Mouse (Mus musculus): Measurements from ENCODE around the gene Anapc1. TPM values are rescaled to one million over a fixed set of nuclear protein-coding genes. Genes with fewer than 3 reads are reported as not detected.

Anapc1 gene
- polyA plus RNA-seq, 1 experiment from 2014 or later: 86.0 TPM

DNA sequence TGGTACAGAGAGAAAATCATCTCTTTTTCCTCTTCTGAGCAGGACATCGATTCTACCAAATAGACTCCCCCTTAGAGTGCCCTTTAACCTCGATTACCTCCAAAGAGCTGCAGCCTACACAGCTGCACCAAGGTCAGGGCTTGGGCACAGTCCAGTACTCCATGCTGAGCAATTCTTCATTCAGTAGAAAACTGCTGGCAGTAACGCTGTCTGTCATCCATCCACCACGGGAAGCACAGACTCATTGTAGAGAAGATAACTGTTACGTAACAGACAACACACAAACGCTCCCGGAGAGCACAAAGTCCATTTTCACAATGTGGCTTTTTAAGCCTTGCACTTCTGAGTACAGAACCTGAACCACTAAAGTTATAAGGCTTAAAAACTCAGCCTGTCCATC lies 74.9 kb downstream of the Anapc1 start:
- Histone ChIP-seq H3K27me3 (ENCODE audit: control insufficient read depth, insufficient read depth, low read length) (no peaks in the 10 kb centered on the region), H3K36me3 (ENCODE audit: control insufficient read depth, insufficient read depth, low read length) (peaks cover 60% of the 10 kb centered on the region), H3K9me3 (ENCODE audit: control insufficient read depth, low read depth, low read length) (no peaks in the 10 kb centered on the region), H3K27ac (ENCODE audit: low read length) (no peak overlapping the region), H3K4me1 (ENCODE audit: control insufficient read depth, insufficient read depth, low read length) (no peaks in the 10 kb centered on the region), H3K4me3 (ENCODE audit: low read depth, low read length) (no peak overlapping the region), H3K4me2 (replicated peaks; ENCODE audit: low read depth, low read length) (no peak overlapping the region), H3K9ac (replicated peaks; ENCODE audit: low read depth, low read length) (no peak overlapping the region)
- 93% methylated on average over 7 of the region's 7 CpGs for whole genome bisulfite sequencing
- ATAC-seq (ENCODE audit: insufficient number of reproducible peaks, insufficient read depth, low FRiP score, low read depth): no peak

DNA sequence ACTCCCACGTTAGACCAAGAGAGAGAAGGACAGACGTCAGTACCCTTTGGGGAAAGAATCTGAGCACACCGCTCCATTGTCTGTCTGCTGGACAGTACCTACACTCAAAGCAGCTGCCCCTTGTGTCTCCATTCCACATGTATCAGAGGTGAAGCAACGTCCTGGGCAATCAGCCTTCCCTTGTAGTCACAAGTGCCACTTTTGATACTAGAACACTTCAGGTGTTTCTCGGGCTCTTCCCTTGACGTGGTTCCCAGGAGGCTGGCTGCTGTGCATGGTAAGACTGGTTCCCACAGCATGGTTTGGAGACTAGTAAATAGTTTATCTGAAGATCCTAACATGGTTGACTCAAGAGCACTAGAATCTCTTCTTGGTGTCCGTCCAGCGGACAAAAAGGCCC lies 76.0 kb downstream of the Anapc1 start:
- Histone ChIP-seq H3K4me3 (ENCODE audit: low read depth, low read length) (no peak overlapping the region), H3K4me2 (replicated peaks; ENCODE audit: low read depth, low read length) (no peak overlapping the region), H3K9me3 (ENCODE audit: control insufficient read depth, low read depth, low read length) (peaks cover 4% of the 10 kb centered on the region; the same call in 1 of the 2 replicates), H3K9ac (replicated peaks; ENCODE audit: low read depth, low read length) (no peak overlapping the region), H3K36me3 (ENCODE audit: control insufficient read depth, insufficient read depth, low read length) (peaks cover 50% of the 10 kb centered on the region), H3K27me3 (ENCODE audit: control insufficient read depth, insufficient read depth, low read length) (no peaks in the 10 kb centered on the region), H3K27ac (ENCODE audit: low read length) (no peak overlapping the region), H3K4me1 (ENCODE audit: control insufficient read depth, insufficient read depth, low read length) (no peaks in the 10 kb centered on the region)
- 95% methylated on average over 8 of the region's 8 CpGs for WGBS
- no peak for ATAC-seq (ENCODE audit: insufficient number of reproducible peaks, insufficient read depth, low FRiP score, low read depth)

DNA sequence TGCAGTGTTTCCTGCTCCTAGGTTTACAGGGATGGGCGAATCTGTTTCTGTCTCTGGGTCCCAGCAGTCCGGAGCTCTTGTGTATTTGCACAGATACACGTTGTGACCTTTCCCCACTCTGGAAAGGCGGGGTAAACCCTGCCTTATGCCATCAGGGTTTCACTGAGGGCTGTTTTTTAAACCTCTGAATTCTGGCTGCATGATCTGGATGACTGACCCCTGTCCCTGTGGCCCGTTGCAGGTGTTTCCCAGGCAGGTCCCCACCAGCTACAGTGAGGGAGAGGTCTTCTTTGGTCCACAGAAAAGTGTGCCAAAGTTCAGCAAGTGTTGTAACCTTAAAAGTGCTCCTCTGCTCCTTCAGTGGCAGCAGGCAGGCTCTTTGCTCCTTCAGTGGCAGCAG lies 77.9 kb downstream of the Anapc1 start:
- Histone ChIP-seq H3K4me3 (ENCODE audit: low read depth, low read length) (no peak overlapping the region), H3K36me3 (ENCODE audit: control insufficient read depth, insufficient read depth, low read length) (peaks cover 36% of the 10 kb centered on the region), H3K27ac (ENCODE audit: low read length) (no peak overlapping the region), H3K9me3 (ENCODE audit: control insufficient read depth, low read depth, low read length) (peaks cover 4% of the 10 kb centered on the region; the same call in 1 of the 2 replicates), H3K27me3 (ENCODE audit: control insufficient read depth, insufficient read depth, low read length) (no peaks in the 10 kb centered on the region), H3K9ac (replicated peaks; ENCODE audit: low read depth, low read length) (no peak overlapping the region), H3K4me2 (replicated peaks; ENCODE audit: low read depth, low read length) (no peak overlapping the region), H3K4me1 (ENCODE audit: control insufficient read depth, insufficient read depth, low read length) (no peaks in the 10 kb centered on the region)
- ATAC-seq (ENCODE audit: insufficient number of reproducible peaks, insufficient read depth, low FRiP score, low read depth): no peak
- WGBS: 71% methylated on average over 5 of the region's 5 CpGs

DNA sequence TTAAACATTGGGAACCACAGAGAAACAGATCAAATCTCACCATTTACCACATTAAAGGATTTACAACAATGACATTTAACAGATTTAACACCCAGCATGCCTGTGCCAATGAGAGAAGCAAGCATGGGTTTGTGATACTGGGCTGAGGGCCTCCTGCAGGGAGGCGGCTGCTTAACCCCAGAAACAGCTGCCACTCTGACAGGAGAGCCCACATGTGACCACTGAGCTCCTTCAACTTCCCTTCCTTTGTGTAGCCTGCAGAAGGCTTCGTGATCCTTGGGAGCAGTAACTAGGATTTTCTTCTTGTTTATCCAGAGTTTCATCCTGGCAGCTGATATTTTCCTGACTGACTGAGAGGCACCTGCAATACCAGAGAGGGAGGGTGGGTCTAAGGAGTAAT lies 85.7 kb downstream of the Anapc1 start:
- H3K36me3 ChIP-seq (ENCODE audit: control insufficient read depth, insufficient read depth, low read length): no peaks in the 10 kb centered on the region
- H3K9ac ChIP-seq (replicated peaks; ENCODE audit: low read depth, low read length): no peak overlapping the region
- 23% methylated on average over 2 of the region's 2 CpGs for WGBS

DNA sequence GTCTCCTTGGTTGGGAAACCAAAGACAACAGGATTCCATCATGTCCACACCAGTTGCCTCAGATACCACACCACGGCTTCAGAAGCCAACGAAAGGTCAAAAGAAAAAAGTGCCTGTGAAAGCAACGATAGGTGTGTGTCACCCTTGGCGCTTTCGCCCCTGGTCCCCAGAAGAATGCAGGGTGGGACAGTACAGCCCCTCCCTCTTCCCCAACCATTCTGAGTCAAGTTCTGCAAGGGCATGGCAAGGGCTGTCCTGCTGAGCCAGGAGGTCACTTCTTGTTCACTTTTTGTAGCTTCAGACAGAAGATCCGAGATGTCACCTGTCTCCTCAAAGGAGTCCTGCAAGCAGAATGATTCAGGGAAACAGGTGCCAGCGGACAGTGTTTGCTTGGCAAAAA lies 94.9 kb downstream of the Anapc1 start:
- Histone ChIP-seq H3K36me3 (ENCODE audit: control insufficient read depth, insufficient read depth, low read length) (no peaks in the 10 kb centered on the region), H3K27me3 (ENCODE audit: control insufficient read depth, insufficient read depth, low read length) (no peaks in the 10 kb centered on the region), H3K9me3 (ENCODE audit: control insufficient read depth, low read depth, low read length) (no peaks in the 10 kb centered on the region), H3K4me1 (ENCODE audit: control insufficient read depth, insufficient read depth, low read length) (no peaks in the 10 kb centered on the region), H3K27ac (ENCODE audit: low read length) (no peak overlapping the region), H3K9ac (replicated peaks; ENCODE audit: low read depth, low read length) (no peak overlapping the region), H3K4me2 (replicated peaks; ENCODE audit: low read depth, low read length) (no peak overlapping the region), H3K4me3 (ENCODE audit: low read depth, low read length) (no peak overlapping the region)
- 87% methylated on average over 7 of the region's 7 CpGs for WGBS
- ATAC-seq (ENCODE audit: insufficient number of reproducible peaks, insufficient read depth, low FRiP score, low read depth): no peak

More for the DNA sequence above, 85.7 kb downstream of the Anapc1 start:
- H3K4me3 ChIP-seq (ENCODE audit: low read depth, low read length): no peak overlapping the region
- H3K4me2 ChIP-seq (replicated peaks; ENCODE audit: low read depth, low read length): no peak overlapping the region
- H3K9me3 ChIP-seq (ENCODE audit: control insufficient read depth, low read depth, low read length): no peaks in the 10 kb centered on the region
- ATAC-seq (ENCODE audit: insufficient number of reproducible peaks, insufficient read depth, low FRiP score, low read depth): no peak
- H3K27ac ChIP-seq (ENCODE audit: low read length): no peak overlapping the region
- no peaks in the 10 kb centered on the region for H3K4me1 ChIP-seq (ENCODE audit: control insufficient read depth, insufficient read depth, low read length)
- H3K27me3 ChIP-seq (ENCODE audit: control insufficient read depth, insufficient read depth, low read length): no peaks in the 10 kb centered on the region

DNA sequence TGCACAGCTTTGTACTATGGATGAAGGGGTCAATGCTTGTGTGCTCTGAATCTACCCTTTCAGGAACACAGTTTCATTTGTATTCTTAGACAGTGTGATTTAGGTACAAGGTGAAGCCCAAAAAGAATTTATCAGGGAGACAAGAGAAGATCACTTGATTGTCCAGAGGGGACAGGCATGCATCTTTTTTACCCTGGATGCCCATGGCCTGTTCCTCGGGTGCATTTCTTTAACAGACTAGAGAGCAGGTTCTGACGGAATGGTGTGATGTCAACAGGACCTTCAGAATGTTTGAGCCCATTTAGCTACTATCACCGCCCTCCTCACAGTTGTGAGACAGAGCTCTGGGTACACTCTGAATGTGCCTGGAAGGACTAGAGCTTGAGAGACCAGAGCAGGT lies 96.3 kb downstream of the Anapc1 start, which contains the start of gene Spdye4c:
TSS of gene Spdye4c (plus strand) at position 301 of the 400 bp plus-strand sequence.
- Histone ChIP-seq H3K4me1 (ENCODE audit: control insufficient read depth, insufficient read depth, low read length) (no peaks in the 10 kb centered on the region), H3K27ac (ENCODE audit: low read length) (no peak within 1 kb of the TSS), H3K4me2 (replicated peaks; ENCODE audit: low read depth, low read length) (no peak within 1 kb of the TSS), H3K36me3 (ENCODE audit: control insufficient read depth, insufficient read depth, low read length) (no peaks in the 10 kb centered on the region), H3K9me3 (ENCODE audit: control insufficient read depth, low read depth, low read length) (no peaks in the 10 kb centered on the region), H3K27me3 (ENCODE audit: control insufficient read depth, insufficient read depth, low read length) (no peaks in the 10 kb centered on the region), H3K9ac (replicated peaks; ENCODE audit: low read depth, low read length) (no peak within 1 kb of the TSS), H3K4me3 (ENCODE audit: low read depth, low read length) (no peak within 1 kb of the TSS)
- 86% methylated on average over 3 of the region's 3 CpGs for WGBS
- no peak for ATAC-seq (ENCODE audit: insufficient number of reproducible peaks, insufficient read depth, low FRiP score, low read depth)

DNA sequence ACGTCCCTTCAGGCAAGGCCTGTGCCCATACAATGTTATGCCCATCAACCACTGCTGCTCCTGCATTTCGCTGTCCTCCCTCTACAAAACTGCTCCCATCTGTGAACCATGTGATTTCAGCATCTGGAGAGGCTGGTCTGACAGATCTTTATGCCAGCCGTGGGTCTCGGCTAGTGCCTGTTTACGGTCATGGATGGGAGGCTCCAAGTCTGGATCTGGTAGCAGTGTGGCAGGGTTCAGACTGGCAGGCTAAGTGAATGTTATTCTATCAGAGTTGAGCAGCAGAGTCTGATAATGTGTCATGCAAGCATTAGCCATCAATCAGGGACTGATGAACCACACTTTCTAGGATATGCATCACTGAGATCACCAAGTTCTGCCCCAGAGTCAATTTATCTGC lies 104.3 kb downstream of the Anapc1 start:
- no peak for ATAC-seq (ENCODE audit: insufficient number of reproducible peaks, insufficient read depth, low FRiP score, low read depth)

DNA sequence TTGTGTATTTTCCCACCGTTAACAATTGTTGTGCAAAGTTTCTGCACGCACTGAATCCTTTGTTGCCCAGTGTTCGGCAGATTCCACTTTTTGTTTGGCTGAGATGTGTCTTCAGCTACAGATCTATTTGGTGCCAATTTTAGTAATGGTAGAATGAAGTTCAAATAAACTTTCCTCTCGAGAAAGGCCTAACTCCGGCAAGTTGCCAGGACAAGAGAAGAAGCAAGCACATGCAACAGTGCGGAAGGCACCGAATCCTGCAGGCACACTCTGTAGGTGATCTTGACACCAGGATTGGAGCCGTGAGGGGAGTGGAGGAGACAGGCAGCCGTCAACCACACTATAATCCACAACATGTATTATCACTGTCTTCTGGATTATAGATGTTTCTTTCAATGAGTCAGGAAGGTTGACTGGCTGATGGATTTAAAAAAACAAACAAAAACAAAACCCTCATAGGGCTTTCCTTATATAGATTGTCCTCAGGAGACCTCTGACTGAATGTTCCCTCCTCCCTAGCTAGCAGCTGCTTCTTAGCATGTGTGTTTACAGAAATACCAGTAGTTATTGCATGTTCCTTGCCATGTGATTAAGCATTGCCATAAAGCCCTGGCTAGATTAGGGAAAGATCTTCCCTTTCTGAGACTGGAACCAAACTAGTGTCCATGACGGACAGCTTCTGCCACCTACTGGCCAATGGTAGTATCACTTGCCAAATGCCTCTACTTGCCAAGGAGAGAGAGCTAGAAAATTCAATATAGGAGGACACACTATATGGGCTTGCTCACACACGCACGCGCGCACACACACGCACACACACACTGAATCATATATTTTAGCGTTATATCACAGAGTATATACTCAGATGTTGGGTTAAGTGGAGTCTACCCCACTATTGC lies 114.2 kb downstream of the Anapc1 start:
- no peak overlapping the region for H3K27ac ChIP-seq (ENCODE audit: low read length)
- no peak overlapping the region for H3K4me3 ChIP-seq (ENCODE audit: low read depth, low read length)
- no peaks in the 10 kb centered on the region for H3K27me3 ChIP-seq (ENCODE audit: control insufficient read depth, insufficient read depth, low read length)
- 42% methylated on average over 16 of the region's 16 CpGs for WGBS
- H3K9me3 ChIP-seq (ENCODE audit: control insufficient read depth, low read depth, low read length): no peaks in the 10 kb centered on the region
- no peak overlapping the region for H3K9ac ChIP-seq (replicated peaks; ENCODE audit: low read depth, low read length)
- H3K36me3 ChIP-seq (ENCODE audit: control insufficient read depth, insufficient read depth, low read length): no peaks in the 10 kb centered on the region
- peak; percentile 65; the same call in 1 of the 2 replicates for ATAC-seq (ENCODE audit: insufficient number of reproducible peaks, insufficient read depth, low FRiP score, low read depth)
- no peak overlapping the region for H3K4me2 ChIP-seq (replicated peaks; ENCODE audit: low read depth, low read length)
- H3K4me1 ChIP-seq (ENCODE audit: control insufficient read depth, insufficient read depth, low read length): no peaks in the 10 kb centered on the region

More for the DNA sequence above, 104.3 kb downstream of the Anapc1 start:
- Histone ChIP-seq H3K4me3 (ENCODE audit: low read depth, low read length) (no peak overlapping the region), H3K27me3 (ENCODE audit: control insufficient read depth, insufficient read depth, low read length) (no peaks in the 10 kb centered on the region), H3K4me2 (replicated peaks; ENCODE audit: low read depth, low read length) (no peak overlapping the region), H3K4me1 (ENCODE audit: control insufficient read depth, insufficient read depth, low read length) (no peaks in the 10 kb centered on the region), H3K9ac (replicated peaks; ENCODE audit: low read depth, low read length) (no peak overlapping the region), H3K27ac (ENCODE audit: low read length) (no peak overlapping the region), H3K36me3 (ENCODE audit: control insufficient read depth, insufficient read depth, low read length) (no peaks in the 10 kb centered on the region), H3K9me3 (ENCODE audit: control insufficient read depth, low read depth, low read length) (no peaks in the 10 kb centered on the region)
- 77% methylated on average over 5 of the region's 5 CpGs for WGBS

All from stomach, embryonic 14.5 days (tissue).